Mouse (Mus musculus) brain, embryonic 14.5 days (tissue): ENCODE measurements at regions not wholly inside any gene's neighbourhood (a gene's known extent, or its start where the extent isn't known, plus 50 kb on each side); places are given as distances from the start of the nearest gene placed in this dataset.

Source experiments
- CTCF ChIP-seq: fragments of 200-500 bp; IDR thresholded peaks from 2 replicates; pipeline ENCODE4 v1.5.1; 2012; ENCODE audit warnings: inconsistent platforms, mild to moderate bottlenecking, moderate library complexity, borderline replicate concordance; ENCODE audit not compliant: insufficient read depth, insufficient read length; ENCODE audit errors: extremely low read depth
- POLR2A ChIP-seq: fragments of 200-500 bp; IDR thresholded peaks from 2 replicates; pipeline ENCODE4 v1.6.1; 2012; ENCODE audit warnings: mild to moderate bottlenecking, inconsistent platforms, borderline replicate concordance; ENCODE audit not compliant: poor library complexity, insufficient read depth, insufficient read length, severe bottlenecking; ENCODE audit errors: extremely low read depth

DNA sequence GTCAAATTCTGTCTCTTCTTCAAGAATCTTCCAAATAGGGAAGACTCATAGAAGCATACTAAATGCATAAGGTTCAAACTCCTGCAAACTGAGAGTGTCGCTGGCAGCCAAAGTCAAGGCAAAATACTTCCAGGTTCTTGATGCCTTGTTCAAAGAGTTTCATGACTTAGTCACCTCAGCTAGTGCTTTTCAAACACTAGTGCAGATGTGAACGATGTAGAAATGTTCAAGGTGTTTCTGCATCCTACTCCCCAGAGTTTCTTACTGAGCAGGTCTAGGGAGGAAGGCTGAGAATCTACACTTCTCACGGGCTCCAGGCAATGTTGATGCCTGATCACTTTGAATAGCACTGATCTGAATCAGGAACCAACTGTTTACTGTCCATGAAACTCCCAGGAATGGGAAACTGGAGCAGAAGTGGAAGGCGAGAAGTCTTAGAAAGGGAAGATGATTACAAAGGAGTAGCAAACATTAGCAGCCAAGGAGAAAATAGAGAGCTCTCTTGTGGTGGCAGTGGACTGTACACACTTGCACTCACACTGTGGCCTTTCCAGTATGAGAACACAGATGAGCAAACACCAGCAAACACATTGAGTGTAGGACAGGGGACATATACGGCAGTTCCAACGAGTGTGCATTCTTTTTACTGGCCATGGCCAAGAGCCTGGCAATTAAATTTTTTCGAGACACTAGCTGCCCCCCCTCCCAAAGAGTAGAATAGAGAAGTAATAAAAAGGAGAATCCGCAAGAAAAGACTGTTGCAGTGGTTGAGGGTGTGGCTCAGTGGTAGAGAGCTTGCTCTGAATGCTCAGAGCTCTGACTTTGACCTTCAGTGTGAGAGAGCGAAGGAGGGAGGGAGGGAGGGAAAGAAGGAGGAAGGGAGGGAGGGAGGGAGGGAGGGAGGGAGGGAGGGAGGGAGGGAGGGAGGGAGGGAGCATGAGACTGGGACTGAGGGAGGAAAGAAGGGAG lies 247.4 kb upstream of the Fn1 start:
- no peak for TF ChIP-seq POLR2A
- no peak for TF ChIP-seq CTCF
